Mouse (Mus musculus) heart, postnatal 36 days (tissue): ENCODE results near the gene Zfp108. TPM values are rescaled to one million over a fixed set of nuclear protein-coding genes. Genes with fewer than 3 reads are reported as not detected.

Experiments used
- DNase-seq, 2 experiments: peaks; one replicate each; pipeline ENCODE4 v3.0.0; 2021 to 2022
- intact Hi-C: fragments of 180-260 bp; cut with DNase I; formaldehyde crosslinking; loops from one replicate; pipeline ENCODE4 v1.15.1; 2025
- total RNA-seq, 2 experiments: library from RNA; stranded (reverse); gene quantifications; 2 replicates each; pipeline ENCODE4 v1.2.3; 2021

Gene Zfp108
- total RNA-seq, 2 experiments from 2014 or later = 1.8 to 2.2 TPM

- intact Hi-C loops = no loop called here
- DNase-seq = no peak
Observed at GRCm38 (mm10) chr7:24280031-24280857, 25.6 kb downstream of the Zfp108 start.

- no peak for DNase-seq
- intact Hi-C loops = no loop called here
Observed at GRCm38 (mm10) chr7:24280858-24281145, 26.2 kb downstream of the Zfp108 start.

- DNase-seq = no peak
- intact Hi-C loops = no loop called here
Observed at GRCm38 (mm10) chr7:24286090-24286489, 31.5 kb downstream of the Zfp108 start.

GRCm38 (mm10) chr7:24286916-24287315 lies 32.3 kb downstream of the Zfp108 start:
- intact Hi-C loops = no loop called here
- no peak for DNase-seq

GRCm38 (mm10) chr7:24287670-24288069 lies 33.1 kb downstream of the Zfp108 start:
- intact Hi-C loops = no loop called here

GRCm38 (mm10) chr7:24288512-24288911 lies 33.9 kb downstream of the Zfp108 start:
- intact Hi-C loops = no loop called here

More at GRCm38 (mm10) chr7:24287670-24288069, 33.1 kb downstream of the Zfp108 start:
- no peak for DNase-seq

GRCm38 (mm10) chr7:24290106-24290693 lies 35.6 kb downstream of the Zfp108 start:
- intact Hi-C loops = no loop called here
- DNase-seq = no peak

More at GRCm38 (mm10) chr7:24288512-24288911, 33.9 kb downstream of the Zfp108 start:
- no peak for DNase-seq

- no peak for DNase-seq
- intact Hi-C loops = no loop called here
Observed at GRCm38 (mm10) chr7:24291387-24292090, 36.9 kb downstream of the Zfp108 start.

- intact Hi-C loops = no loop called here
- no peak for DNase-seq
Observed at GRCm38 (mm10) chr7:24293061-24293851, 38.7 kb downstream of the Zfp108 start.

GRCm38 (mm10) chr7:24294763-24295162 lies 40.2 kb downstream of the Zfp108 start:
- intact Hi-C loops = loop anchor here (5.0 kb wide), 1 partner anchor 327 kb away; no protein-coding TSS in a partner anchor
- DNase-seq = no peak

- no peak for DNase-seq
Observed at GRCm38 (mm10) chr7:24295376-24295775, 40.8 kb downstream of the Zfp108 start.

GRCm38 (mm10) chr7:24296386-24296785 lies 41.8 kb downstream of the Zfp108 start:
- intact Hi-C loops = loop anchor here (2.0 to 5.0 kb wide), 2 partner anchors 22 to 329 kb away; no protein-coding TSS in a partner anchor
- DNase-seq = no peak

More at GRCm38 (mm10) chr7:24295376-24295775, 40.8 kb downstream of the Zfp108 start:
- intact Hi-C loops = loop anchor here (5.0 kb wide), 1 partner anchor 328 kb away; no protein-coding TSS in a partner anchor

- no peak for DNase-seq
- intact Hi-C loops = loop anchor here (2.0 to 5.0 kb wide), 2 partner anchors 23 to 330 kb away; no protein-coding TSS in a partner anchor
Observed at GRCm38 (mm10) chr7:24297361-24298095, 42.9 kb downstream of the Zfp108 start.

GRCm38 (mm10) chr7:24298635-24298972 lies 44.0 kb downstream of the Zfp108 start:
- no peak for DNase-seq
- intact Hi-C loops = loop anchor here (5.0 kb wide), 1 partner anchor 331 kb away; no protein-coding TSS in a partner anchor

- intact Hi-C loops = loop anchor here (5.0 kb wide), 1 partner anchor 332 kb away; no protein-coding TSS in a partner anchor
- peak; percentile 61 to 78 for DNase-seq
Observed at GRCm38 (mm10) chr7:24298973-24299708, 44.5 kb downstream of the Zfp108 start.

GRCm38 (mm10) chr7:24299823-24300481 lies 45.4 kb downstream of the Zfp108 start:
- peak; percentile 4 to 13 for DNase-seq
- intact Hi-C loops = loop anchor here (2.0 to 5.0 kb wide), 2 partner anchors 17 to 333 kb away; partner anchors contain the start of gene Zfp94

- peak; percentile 15 to 27 for DNase-seq
Observed at GRCm38 (mm10) chr7:24300771-24301282, 46.2 kb downstream of the Zfp108 start, which contains the start of gene Zfp61. TSS of gene Zfp61 (minus strand) at chr7:24301232.

More at GRCm38 (mm10) chr7:24300771-24301282, 46.2 kb downstream of the Zfp108 start, which contains the start of gene Zfp61:
- intact Hi-C loops = loop anchor here (2.0 kb wide), 1 partner anchor 16 kb away; the partner anchor contains the start of gene Zfp94
